Mouse (Mus musculus): ENCODE results near the gene Gsk3b. TPM values are rescaled to one million over a fixed set of nuclear protein-coding genes. Genes with fewer than 3 reads are reported as not detected.
"Not testable (repeated sequence)": the region's sequence is repeated elsewhere in the genome, so short reads cannot be mapped to it uniquely, and the experiment has no call there.

Gsk3b gene
- polyA plus RNA-seq, 1 experiment from 2014 or later, result 49.9 TPM

DNA sequence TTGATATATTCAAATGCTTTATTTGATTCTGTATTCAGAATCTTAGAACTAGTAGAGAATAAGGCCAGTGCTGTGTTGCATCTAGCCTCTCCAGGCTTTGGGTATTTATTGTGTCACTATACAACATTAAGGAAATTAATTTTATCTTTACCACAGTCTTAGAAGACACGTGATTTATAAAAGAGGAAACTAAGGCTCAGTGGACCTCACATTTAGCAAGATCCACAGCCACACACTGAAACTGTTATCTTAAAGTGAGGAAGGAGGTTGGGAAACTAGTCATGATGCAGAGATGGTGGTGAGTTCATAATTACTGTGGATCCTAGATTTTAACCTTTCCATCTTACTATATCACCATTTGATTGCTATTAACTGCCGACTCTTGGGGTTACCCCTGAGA lies 16.7 kb downstream of the Gsk3b start:
- Histone ChIP-seq H3K9me3 (ENCODE audit: control insufficient read depth, low read length) (no peaks in the 10 kb centered on the region), H3K4me2 (ENCODE audit: low read length) (no peak overlapping the region), H3K27ac (replicated peaks in 1 of 2; ENCODE audit: control insufficient read depth in 1 of 2, insufficient read depth in 1 of 2, low read depth in 2 of 2, low read length in 2 of 2) (no peak overlapping the region), H3K9ac (ENCODE audit: low read length) (no peak overlapping the region), H3K4me1 (ENCODE audit: control insufficient read depth in 2 of 2, insufficient read depth in 2 of 2, low read length in 2 of 2) (peaks cover 7 to 37% of the 10 kb centered on the region in 2 experiments), H3K4me3 (ENCODE audit: control insufficient read depth in 1 of 2, insufficient read depth in 1 of 2, low read depth in 1 of 2, low read length in 2 of 2) (no peak overlapping the region), H3K27me3 (ENCODE audit: control insufficient read depth, insufficient read depth, low read length) (no peaks in the 10 kb centered on the region), H3K36me3 (ENCODE audit: control insufficient read depth, insufficient read depth, low read length) (no peaks in the 10 kb centered on the region)
- no peak for ATAC-seq (ENCODE audit: insufficient number of reproducible peaks, insufficient read depth, low FRiP score, low read depth)
- WGBS, result 51% methylated on average over 2 of the region's 2 CpGs

DNA sequence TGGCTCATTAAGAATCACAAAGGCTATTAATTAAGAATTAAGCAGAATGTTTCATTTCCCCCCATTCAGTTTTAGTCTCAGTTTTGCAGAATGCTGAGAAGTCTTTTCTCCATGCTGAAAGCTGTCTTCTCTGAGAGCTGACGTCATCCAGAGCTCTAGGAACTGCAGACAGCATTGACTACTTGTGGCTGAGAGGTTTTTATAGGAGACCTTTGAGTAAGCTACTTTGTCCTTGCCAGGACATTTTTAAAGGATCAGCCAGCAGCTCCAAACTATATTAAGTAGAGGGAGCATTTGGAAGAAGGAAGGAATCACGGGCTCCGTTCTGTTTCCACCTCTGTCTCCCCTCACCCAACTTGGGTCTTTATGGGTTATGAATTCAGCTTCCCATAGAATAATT lies 17.7 kb downstream of the Gsk3b start:
- no peaks in the 10 kb centered on the region for H3K27me3 ChIP-seq (ENCODE audit: control insufficient read depth, insufficient read depth, low read length)
- H3K4me1 ChIP-seq (ENCODE audit: control insufficient read depth in 2 of 2, insufficient read depth in 2 of 2, low read length in 2 of 2), result peaks cover 9 to 40% of the 10 kb centered on the region in 2 experiments

GRCm38 (mm10) chr16:38110001-38110400 lies 21.2 kb downstream of the Gsk3b start:
- 72% methylated on average over 9 of the region's 9 CpGs for WGBS
- no peak for ATAC-seq (ENCODE audit: insufficient number of reproducible peaks, insufficient read depth, low FRiP score, low read depth)
- Histone ChIP-seq H3K9me3 (ENCODE audit: control insufficient read depth, low read length) (no peaks in the 10 kb centered on the region), H3K4me3 (ENCODE audit: control insufficient read depth in 1 of 2, insufficient read depth in 1 of 2, low read depth in 1 of 2, low read length in 2 of 2) (no peak overlapping the region), H3K27me3 (ENCODE audit: control insufficient read depth, insufficient read depth, low read length) (no peaks in the 10 kb centered on the region), H3K4me2 (ENCODE audit: low read length) (no peak overlapping the region), H3K4me1 (ENCODE audit: control insufficient read depth in 2 of 2, insufficient read depth in 2 of 2, low read length in 2 of 2) (peaks cover 18 to 60% of the 10 kb centered on the region in 2 experiments), H3K9ac (ENCODE audit: low read length) (no peak overlapping the region), H3K36me3 (ENCODE audit: control insufficient read depth, insufficient read depth, low read length) (0 out of 2 replicates have a peak, but pooled peaks cover 4% of the 10 kb centered on the region), H3K27ac (replicated peaks in 1 of 2; ENCODE audit: control insufficient read depth in 1 of 2, insufficient read depth in 1 of 2, low read depth in 2 of 2, low read length in 2 of 2) (peak overlapping the region in 1 of 2 experiments; percentile 4; a peak in 1 of 4 replicates)

More for the DNA sequence above, 17.7 kb downstream of the Gsk3b start:
- peak overlapping the region; percentile 66 to 67; a peak in 3 of 4 replicates for H3K27ac ChIP-seq (replicated peaks in 1 of 2; ENCODE audit: control insufficient read depth in 1 of 2, insufficient read depth in 1 of 2, low read depth in 2 of 2, low read length in 2 of 2)
- H3K36me3 ChIP-seq (ENCODE audit: control insufficient read depth, insufficient read depth, low read length), result no peaks in the 10 kb centered on the region
- peak overlapping the region; percentile 20; the same call in 1 of the 2 replicates for H3K4me2 ChIP-seq (ENCODE audit: low read length)
- no peak overlapping the region for H3K9ac ChIP-seq (ENCODE audit: low read length)
- no peak for ATAC-seq (ENCODE audit: insufficient number of reproducible peaks, insufficient read depth, low FRiP score, low read depth)
- H3K4me3 ChIP-seq (ENCODE audit: control insufficient read depth in 1 of 2, insufficient read depth in 1 of 2, low read depth in 1 of 2, low read length in 2 of 2), result no peak overlapping the region
- WGBS, result 27% methylated on average over 3 of the region's 3 CpGs
- no peaks in the 10 kb centered on the region for H3K9me3 ChIP-seq (ENCODE audit: control insufficient read depth, low read length)

DNA sequence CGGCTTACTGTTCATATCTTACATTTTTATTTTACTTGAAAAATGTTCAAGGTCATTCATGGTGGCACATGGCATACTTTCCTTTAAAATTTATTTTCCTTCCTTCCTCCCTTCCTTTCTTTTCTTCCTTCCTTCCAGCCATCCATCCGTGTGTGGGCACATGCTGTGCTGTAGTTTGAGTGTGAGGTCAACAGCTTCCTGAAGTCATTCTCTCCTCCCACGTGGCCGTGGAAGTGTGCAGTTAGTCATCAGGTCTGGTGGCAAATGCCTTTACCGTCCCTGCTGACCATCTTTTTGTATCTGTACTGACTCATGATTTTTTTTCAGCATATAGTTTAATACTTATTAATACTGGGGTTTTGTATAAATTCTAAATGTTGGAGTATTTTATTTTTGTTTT lies 21.8 kb downstream of the Gsk3b start:
- Histone ChIP-seq H3K27me3 (ENCODE audit: control insufficient read depth, insufficient read depth, low read length) (no peaks in the 10 kb centered on the region), H3K4me1 (ENCODE audit: control insufficient read depth in 2 of 2, insufficient read depth in 2 of 2, low read length in 2 of 2) (peaks cover 18 to 61% of the 10 kb centered on the region in 2 experiments), H3K36me3 (ENCODE audit: control insufficient read depth, insufficient read depth, low read length) (0 out of 2 replicates have a peak, but pooled peaks cover 4% of the 10 kb centered on the region), H3K9ac (ENCODE audit: low read length) (no peak overlapping the region), H3K27ac (replicated peaks in 1 of 2; ENCODE audit: control insufficient read depth in 1 of 2, insufficient read depth in 1 of 2, low read depth in 2 of 2, low read length in 2 of 2) (no peak overlapping the region), H3K9me3 (ENCODE audit: control insufficient read depth, low read length) (no peaks in the 10 kb centered on the region), H3K4me2 (ENCODE audit: low read length) (no peak overlapping the region), H3K4me3 (ENCODE audit: control insufficient read depth in 1 of 2, insufficient read depth in 1 of 2, low read depth in 1 of 2, low read length in 2 of 2) (no peak overlapping the region)
- 19% methylated on average over 5 of the region's 5 CpGs for WGBS
- no peak for ATAC-seq (ENCODE audit: insufficient number of reproducible peaks, insufficient read depth, low FRiP score, low read depth)

GRCm38 (mm10) chr16:38114074-38114473 lies 25.3 kb downstream of the Gsk3b start:
- H3K9ac ChIP-seq (ENCODE audit: low read length), result no peak overlapping the region
- H3K27me3 ChIP-seq (ENCODE audit: control insufficient read depth, insufficient read depth, low read length), result no peaks in the 10 kb centered on the region
- 25% methylated on average over 2 of the region's 2 CpGs for WGBS
- H3K27ac ChIP-seq (replicated peaks in 1 of 2; ENCODE audit: control insufficient read depth in 1 of 2, insufficient read depth in 1 of 2, low read depth in 2 of 2, low read length in 2 of 2), result peak overlapping the region; percentile 7 to 52; a peak in 3 of 4 replicates
- no peak for ATAC-seq (ENCODE audit: insufficient number of reproducible peaks, insufficient read depth, low FRiP score, low read depth)
- H3K9me3 ChIP-seq (ENCODE audit: control insufficient read depth, low read length), result no peaks in the 10 kb centered on the region
- H3K4me1 ChIP-seq (ENCODE audit: control insufficient read depth in 2 of 2, insufficient read depth in 2 of 2, low read length in 2 of 2), result peaks cover 14 to 61% of the 10 kb centered on the region in 2 experiments
- no peak overlapping the region for H3K4me2 ChIP-seq (ENCODE audit: low read length)
- H3K36me3 ChIP-seq (ENCODE audit: control insufficient read depth, insufficient read depth, low read length), result 0 out of 2 replicates have a peak, but pooled peaks cover 4% of the 10 kb centered on the region
- H3K4me3 ChIP-seq (ENCODE audit: control insufficient read depth in 1 of 2, insufficient read depth in 1 of 2, low read depth in 1 of 2, low read length in 2 of 2), result no peak overlapping the region

GRCm38 (mm10) chr16:38117909-38118308 lies 29.1 kb downstream of the Gsk3b start:
- WGBS, result 91% methylated on average over 9 of the region's 9 CpGs
- not testable (repeated sequence) for ATAC-seq (ENCODE audit: insufficient number of reproducible peaks, insufficient read depth, low FRiP score, low read depth); H3K27me3 ChIP-seq (ENCODE audit: control insufficient read depth, insufficient read depth, low read length); H3K36me3 ChIP-seq (ENCODE audit: control insufficient read depth, insufficient read depth, low read length); H3K4me2 ChIP-seq (ENCODE audit: low read length); H3K4me3 ChIP-seq (ENCODE audit: control insufficient read depth in 1 of 2, insufficient read depth in 1 of 2, low read depth in 1 of 2, low read length in 2 of 2); H3K9ac ChIP-seq (ENCODE audit: low read length); H3K9me3 ChIP-seq (ENCODE audit: control insufficient read depth, low read length); H3K27ac ChIP-seq (replicated peaks in 1 of 2; ENCODE audit: control insufficient read depth in 1 of 2, insufficient read depth in 1 of 2, low read depth in 2 of 2, low read length in 2 of 2)
- peaks cover 14 to 46% of the 10 kb centered on the region in 2 experiments for H3K4me1 ChIP-seq (ENCODE audit: control insufficient read depth in 2 of 2, insufficient read depth in 2 of 2, low read length in 2 of 2)

- Histone ChIP-seq H3K4me2 (ENCODE audit: low read length) (no peak overlapping the region), H3K27ac (replicated peaks in 1 of 2; ENCODE audit: control insufficient read depth in 1 of 2, insufficient read depth in 1 of 2, low read depth in 2 of 2, low read length in 2 of 2) (no peak overlapping the region), H3K4me3 (ENCODE audit: control insufficient read depth in 1 of 2, insufficient read depth in 1 of 2, low read depth in 1 of 2, low read length in 2 of 2) (no peak overlapping the region), H3K4me1 (ENCODE audit: control insufficient read depth in 2 of 2, insufficient read depth in 2 of 2, low read length in 2 of 2) (peaks cover 12 to 38% of the 10 kb centered on the region in 2 experiments), H3K9me3 (ENCODE audit: control insufficient read depth, low read length) (no peaks in the 10 kb centered on the region), H3K36me3 (ENCODE audit: control insufficient read depth, insufficient read depth, low read length) (0 out of 2 replicates have a peak, but pooled peaks cover 4% of the 10 kb centered on the region), H3K9ac (ENCODE audit: low read length) (no peak overlapping the region), H3K27me3 (ENCODE audit: control insufficient read depth, insufficient read depth, low read length) (no peaks in the 10 kb centered on the region)
- WGBS, result 57% methylated on average over 1 of the region's 1 CpGs
- ATAC-seq (ENCODE audit: insufficient number of reproducible peaks, insufficient read depth, low FRiP score, low read depth), result no peak
These were observed 29.9 kb downstream of the Gsk3b start for GRCm38 (mm10) chr16:38118723-38119122.

DNA sequence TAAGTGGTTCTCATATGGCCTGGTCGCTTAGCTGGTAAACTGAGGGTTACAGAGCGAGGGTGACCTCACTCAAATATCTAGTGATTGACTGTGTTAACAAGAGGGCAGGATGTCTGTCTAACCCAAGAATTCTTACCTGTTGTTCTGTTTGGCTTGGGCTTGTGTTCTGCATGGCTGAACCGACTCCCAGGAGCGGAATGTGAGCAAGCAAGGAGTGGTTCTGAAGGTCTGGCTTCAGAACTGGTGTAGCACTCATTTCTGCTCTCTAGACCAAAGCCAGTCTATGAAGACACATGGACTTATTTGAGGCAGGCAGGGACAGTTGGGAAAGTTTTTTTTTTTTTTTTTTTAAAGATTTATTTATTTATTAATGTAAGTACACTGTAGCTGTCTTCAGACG lies 30.5 kb downstream of the Gsk3b start:
- Histone ChIP-seq H3K9ac (ENCODE audit: low read length) (no peak overlapping the region), H3K9me3 (ENCODE audit: control insufficient read depth, low read length) (no peaks in the 10 kb centered on the region), H3K27ac (replicated peaks in 1 of 2; ENCODE audit: control insufficient read depth in 1 of 2, insufficient read depth in 1 of 2, low read depth in 2 of 2, low read length in 2 of 2) (no peak overlapping the region), H3K4me3 (ENCODE audit: control insufficient read depth in 1 of 2, insufficient read depth in 1 of 2, low read depth in 1 of 2, low read length in 2 of 2) (no peak overlapping the region), H3K27me3 (ENCODE audit: control insufficient read depth, insufficient read depth, low read length) (no peaks in the 10 kb centered on the region), H3K36me3 (ENCODE audit: control insufficient read depth, insufficient read depth, low read length) (no peaks in the 10 kb centered on the region), H3K4me1 (ENCODE audit: control insufficient read depth in 2 of 2, insufficient read depth in 2 of 2, low read length in 2 of 2) (peaks cover 10 to 32% of the 10 kb centered on the region in 2 experiments), H3K4me2 (ENCODE audit: low read length) (no peak overlapping the region)
- WGBS, result 94% methylated on average over 5 of the region's 5 CpGs
- no peak for ATAC-seq (ENCODE audit: insufficient number of reproducible peaks, insufficient read depth, low FRiP score, low read depth)
